Mouse (Mus musculus) regulatory T cell (primary cell): ENCODE measurements at regions not wholly inside any gene's neighbourhood (a gene's known extent, or its start where the extent isn't known, plus 50 kb on each side); places are given as distances from the start of the nearest gene placed in this dataset.

Source experiments
- in situ Hi-C: fragments of 300-600 bp; cut with MboI, MseI; formaldehyde crosslinking; loops from one replicate; pipeline ENCODE4 v1.15.1; 2025; ENCODE audit warnings: high pct_unique_total_duplicates

DNA sequence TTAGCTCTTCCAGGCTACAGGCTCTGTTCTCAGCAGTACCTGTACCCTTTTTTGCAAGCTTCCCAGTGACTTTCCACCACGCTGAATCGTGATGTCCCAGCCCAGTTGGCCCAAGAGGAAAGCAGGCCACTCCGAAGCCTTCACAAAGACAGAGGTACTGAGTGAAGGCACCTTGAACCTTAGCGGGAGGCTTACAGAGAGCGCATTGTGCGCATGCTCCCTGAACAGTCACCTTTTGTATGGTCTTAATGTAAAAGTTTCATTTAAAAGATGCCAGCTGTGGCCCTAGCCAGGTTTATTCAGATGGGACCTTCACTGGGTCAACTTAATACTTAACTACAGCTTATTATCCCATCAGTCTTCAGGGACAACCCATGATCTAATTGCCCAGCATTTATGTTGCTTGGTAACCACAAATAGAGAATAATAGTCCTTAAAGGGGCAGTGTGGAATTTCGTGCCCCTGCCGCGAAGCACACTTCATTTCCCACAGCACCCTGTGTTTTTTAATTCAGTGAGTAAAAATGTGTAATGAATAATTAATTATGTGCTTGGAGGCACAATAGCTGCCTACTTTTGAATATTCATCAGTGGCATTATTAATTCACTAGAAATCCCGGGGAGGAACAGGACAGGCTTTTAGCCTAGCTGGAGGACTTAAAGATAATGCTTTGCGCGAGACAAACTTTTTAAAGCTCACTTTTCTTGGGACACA is 111.3 kb upstream of the Vrk1 start:
- in situ Hi-C loops = no loop called here

DNA sequence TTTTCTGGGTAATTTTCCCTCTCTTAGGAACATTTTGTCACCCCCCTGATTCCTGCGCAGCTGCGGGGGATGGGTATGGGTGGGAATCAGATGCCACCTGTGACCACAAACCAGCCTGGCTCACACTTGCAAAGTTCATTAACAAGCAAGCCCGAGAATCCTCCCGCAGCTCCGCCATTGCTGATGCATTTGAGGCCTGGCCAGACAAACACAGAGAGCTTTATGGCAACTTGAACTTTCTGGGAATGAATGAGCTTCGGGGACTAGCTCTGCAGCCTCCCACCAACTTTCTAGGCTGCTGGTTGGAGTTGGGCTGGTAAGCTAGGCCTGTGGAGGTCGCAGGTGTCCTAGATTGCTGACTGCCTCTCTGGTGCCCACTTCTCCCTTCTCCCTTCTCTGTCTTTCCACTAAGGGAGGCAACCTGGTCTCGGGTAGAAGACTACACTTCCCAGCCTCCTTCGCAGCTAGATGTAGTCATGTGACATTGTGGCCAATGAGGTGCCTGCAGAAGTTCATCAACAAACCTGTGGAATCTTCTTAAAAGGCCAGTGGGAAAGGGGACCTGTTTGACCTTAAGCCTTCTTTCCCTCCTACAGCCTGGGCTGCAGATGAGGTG is 110.6 kb upstream of the Vrk1 start:
- in situ Hi-C loops = no loop called here

DNA sequence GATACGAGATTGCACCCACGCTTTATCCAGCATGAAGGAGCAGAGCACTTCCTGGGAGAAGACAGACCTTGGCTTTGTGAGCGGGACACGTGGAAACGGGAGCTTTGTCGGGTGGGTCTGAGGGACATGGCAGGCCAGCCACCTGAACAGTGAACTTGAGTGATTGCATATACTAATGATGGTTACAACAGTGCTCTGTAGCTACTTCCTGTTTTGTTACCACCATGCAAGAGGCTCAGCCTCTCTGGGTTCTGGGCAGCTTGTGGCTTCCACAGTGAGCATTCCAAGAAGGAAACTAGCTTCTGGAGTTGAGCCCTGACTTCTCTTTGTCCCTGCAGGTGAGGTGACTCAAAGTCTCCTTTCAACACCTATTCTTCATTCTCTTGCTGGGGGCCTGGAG is 109.5 kb upstream of the Vrk1 start:
- in situ Hi-C loops = no loop called here

DNA sequence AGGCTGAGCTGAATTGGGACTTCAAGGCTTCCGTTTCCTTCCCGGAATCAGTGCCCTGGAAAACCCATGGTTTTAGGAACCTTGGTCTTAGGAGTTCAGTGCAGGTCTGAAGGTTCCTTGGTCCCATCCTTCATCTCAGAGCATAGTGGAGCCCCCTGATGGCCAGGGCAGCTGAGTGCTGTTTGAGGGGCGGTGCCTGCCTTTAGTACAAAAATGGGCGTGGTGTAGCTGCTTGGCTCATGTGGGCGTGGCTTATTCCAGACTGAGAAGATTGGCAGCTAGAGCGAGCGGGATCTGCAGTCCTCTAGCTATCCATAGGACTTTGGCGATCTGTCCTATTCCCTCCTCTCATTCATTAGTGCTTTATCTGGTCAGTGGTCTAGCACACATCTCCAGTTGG is 107.0 kb upstream of the Vrk1 start:
- in situ Hi-C loops = no loop called here

DNA sequence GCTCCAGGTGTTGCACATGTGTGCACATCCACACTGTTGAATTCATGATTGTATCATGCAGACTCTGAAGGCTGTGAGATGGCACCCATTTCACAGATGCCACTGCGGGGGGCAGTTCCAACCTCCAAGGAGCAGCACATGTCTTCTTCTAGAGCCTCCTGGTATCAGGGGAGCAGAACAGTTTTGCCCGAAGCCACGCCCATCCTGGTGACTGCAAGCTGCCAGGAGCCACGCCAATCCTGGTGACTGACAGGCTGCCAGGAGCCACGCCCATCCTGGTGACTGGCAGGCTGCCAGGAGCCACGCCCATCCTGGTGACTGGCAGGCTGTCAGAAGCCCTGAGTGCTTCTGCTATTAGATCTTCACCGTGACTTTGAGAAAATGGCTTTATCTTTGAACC is 103.4 kb upstream of the Vrk1 start:
- in situ Hi-C loops = no loop called here

DNA sequence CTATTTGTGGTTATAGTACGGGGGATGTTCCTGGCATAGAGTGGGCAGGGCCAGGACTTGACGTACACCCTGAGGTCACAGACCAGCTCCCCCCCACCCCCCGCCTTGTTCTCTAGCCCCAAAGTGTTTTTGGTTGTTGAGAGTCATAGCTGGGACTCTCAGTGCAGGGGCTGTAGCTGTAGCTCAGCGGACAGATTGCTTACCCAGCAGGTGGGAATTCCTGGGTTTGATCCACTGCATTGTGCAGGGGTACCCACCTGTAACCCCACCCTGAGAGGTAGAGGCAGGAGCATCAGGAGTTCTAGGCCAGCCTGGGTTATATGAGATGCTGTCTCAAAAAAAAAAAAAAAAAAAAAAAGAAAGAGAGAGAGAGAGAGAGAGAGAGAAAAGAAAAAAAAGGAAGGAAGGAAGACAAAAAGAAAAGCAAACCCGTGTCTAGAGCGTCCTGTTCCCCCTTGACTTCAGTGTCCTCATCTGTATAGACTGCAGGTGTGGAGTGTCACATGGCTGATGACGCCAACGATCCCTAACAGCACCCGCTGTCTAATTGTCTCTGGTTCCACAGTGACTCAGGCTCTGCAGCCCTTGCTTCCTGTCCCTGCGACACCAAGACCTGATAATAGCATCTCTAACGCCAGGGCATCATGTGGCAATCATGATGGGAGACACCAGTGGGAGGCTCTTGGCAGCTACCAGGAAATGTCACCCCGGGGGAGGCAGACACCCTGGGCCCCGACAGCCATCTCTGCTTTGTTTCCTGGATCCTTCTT is 102.0 kb upstream of the Vrk1 start:
- in situ Hi-C loops = no loop called here

DNA sequence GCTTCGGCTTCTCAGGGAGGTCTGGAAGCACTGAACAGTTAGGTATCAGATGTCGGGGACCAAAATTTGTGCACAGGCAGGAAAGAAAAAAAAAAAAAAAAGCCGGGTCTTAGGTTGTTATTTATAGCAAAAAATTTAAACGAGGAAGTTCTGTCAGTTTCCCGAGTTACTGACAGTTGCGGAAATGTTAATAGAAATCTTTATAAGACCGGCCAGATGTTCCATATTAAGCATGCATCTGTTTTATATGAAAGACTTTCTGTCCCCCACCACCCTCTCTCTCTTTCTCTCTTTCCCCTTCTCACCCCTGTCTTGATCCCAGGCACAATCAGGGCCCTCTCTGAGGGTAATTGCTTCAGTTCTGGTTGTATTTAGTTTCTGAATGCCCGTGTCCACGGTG is 98.5 kb upstream of the Vrk1 start:
- in situ Hi-C loops = no loop called here

DNA sequence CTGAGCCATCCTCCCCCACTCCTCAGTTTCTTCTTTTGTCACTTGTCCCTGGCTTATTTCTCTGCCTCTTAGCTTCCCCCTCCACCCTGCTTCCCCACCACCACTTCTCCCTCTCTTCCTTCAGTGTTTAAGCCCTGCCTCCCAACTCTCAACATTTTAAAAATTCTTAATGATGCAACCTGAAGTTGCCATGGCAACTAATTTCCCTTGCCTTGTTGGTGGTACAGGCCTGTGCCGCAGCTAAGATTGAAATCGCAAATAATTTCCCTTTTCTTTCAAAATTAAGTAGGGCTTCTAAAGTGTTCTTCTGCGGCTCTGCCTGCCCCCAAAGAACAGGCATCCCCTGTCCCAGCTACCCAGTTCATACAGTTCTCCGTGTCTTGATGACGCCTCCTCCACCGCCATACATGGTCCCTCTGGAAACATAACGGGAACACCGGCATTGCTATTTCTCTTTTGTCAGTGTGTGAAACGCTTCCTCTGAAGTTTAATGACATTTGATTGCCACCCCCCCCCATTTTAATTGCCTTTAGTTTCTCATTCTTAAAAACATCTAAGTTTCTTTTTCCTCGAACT is 92.6 kb upstream of the Vrk1 start:
- in situ Hi-C loops = no loop called here

DNA sequence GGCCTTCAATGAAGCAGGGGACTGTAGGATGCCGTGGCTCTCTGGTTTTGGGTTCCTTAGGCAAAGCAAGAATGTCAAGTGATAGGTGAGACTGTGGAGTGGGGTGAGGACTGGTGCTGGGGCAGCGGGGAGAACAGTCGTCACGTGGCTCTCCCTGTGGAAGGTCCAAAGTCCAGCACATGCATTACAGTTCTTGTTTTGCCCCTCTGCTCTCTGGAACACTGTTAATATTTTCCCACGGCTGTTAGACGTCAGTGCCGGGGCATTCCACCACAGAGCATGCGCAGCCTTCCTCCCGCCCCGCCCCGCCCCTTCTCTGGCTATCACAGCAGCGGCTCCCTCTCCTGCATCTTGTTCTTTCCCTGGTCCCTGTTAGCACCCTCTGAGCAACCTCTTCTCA is 91.3 kb upstream of the Vrk1 start:
- in situ Hi-C loops = no loop called here

DNA sequence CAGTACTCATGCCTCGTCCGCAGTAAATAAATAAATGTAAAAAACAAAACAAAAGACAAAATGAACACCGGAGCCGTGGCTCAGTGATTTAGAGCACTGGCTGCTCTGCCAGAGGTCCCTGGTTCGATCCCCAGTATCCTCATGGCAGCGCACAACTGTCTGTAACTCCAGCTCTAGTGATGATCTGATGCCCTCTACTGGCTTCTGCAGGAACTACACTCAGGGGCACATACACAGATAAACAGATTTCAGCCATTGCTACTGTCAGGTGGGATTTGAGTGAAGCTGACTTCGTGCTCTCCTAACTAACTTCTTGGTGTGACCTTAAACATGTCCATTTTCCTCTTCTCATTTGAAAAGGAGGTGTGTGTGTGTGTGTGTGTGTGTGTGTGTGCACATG is 82.8 kb upstream of the Vrk1 start:
- in situ Hi-C loops = loop anchor here (5.0 kb wide), 1 partner anchor 35 kb away; no protein-coding TSS in a partner anchor

DNA sequence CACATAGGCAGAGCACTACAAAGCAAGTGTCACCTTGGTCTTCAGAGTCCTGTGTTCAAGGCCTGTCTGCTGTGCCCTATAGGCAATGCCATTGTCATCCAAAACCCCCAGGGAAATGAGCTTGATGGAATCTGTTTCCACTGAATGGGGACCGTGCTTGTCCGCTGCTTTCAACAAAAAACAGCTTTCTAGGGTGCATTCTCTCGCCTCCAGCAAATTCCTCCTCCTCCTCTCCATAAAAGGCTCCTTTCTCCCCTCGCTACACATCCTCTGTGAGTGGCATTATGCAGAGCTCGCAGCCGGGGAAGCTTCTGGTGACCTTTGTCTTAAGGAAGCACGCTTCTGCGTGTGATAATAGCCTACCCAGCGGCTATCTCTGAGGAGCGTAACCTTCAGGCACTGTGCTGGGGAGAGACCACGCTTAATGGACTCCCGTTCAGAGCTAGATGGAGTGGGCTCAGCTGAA is 80.5 kb upstream of the Vrk1 start:
- in situ Hi-C loops = loop anchor here (5.0 kb wide), 1 partner anchor 37 kb away; no protein-coding TSS in a partner anchor

DNA sequence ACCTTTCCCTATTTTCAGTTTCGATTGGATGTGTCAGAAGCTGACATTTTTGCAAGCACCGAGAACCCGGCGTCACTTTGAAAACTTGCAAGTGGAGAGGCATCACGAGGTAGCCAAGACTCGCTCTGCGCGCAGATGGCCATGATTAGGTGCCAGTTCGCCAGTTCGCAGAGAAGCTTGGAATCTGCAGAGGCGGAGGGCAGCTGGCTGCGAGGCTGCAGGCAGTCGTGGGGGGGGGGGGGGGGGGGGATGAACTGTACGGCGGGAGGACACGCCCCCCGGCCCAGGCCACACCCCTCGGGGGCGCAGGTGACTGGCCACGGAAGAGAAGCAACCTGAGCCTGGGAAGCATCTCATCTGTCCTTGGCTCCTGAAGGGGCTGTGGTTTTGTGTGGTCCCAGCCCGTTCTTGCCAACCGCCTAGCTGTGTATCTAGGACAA is 74.6 kb upstream of the Vrk1 start:
- in situ Hi-C loops = no loop called here

DNA sequence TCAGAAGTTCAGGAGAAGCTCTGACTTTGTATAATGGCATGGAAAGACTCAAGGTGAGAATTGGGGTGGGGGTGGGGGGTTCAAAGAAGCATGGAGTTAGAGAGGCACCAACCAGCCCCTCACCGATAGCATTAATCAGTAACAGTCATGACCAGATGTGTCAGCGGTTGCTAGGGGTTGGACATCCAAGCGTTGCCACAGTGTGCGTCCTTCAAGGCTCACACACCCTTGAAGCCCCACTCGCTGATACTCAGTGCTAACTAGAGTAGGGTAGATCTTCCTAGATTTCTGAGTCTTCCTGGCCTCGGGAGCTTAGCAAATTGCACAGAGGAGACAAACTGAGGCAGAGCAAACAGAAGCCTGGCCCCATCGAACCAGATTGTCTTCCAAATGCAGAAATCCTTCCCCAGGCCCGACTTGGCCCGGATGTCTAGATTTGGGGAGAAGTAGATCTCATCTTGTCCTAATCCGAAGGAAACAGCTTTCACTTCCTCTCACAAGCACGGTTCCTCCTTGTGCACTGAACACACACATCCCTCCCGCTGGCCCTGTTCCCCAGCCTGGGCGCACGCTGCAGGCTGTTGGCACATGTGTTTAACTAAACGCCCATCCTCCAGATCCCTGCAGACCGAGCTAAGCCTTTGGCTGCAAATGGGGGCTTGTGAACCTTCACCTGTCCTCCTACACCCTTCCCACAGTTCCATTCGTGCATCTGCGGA is 73.1 kb upstream of the Vrk1 start:
- in situ Hi-C loops = no loop called here

DNA sequence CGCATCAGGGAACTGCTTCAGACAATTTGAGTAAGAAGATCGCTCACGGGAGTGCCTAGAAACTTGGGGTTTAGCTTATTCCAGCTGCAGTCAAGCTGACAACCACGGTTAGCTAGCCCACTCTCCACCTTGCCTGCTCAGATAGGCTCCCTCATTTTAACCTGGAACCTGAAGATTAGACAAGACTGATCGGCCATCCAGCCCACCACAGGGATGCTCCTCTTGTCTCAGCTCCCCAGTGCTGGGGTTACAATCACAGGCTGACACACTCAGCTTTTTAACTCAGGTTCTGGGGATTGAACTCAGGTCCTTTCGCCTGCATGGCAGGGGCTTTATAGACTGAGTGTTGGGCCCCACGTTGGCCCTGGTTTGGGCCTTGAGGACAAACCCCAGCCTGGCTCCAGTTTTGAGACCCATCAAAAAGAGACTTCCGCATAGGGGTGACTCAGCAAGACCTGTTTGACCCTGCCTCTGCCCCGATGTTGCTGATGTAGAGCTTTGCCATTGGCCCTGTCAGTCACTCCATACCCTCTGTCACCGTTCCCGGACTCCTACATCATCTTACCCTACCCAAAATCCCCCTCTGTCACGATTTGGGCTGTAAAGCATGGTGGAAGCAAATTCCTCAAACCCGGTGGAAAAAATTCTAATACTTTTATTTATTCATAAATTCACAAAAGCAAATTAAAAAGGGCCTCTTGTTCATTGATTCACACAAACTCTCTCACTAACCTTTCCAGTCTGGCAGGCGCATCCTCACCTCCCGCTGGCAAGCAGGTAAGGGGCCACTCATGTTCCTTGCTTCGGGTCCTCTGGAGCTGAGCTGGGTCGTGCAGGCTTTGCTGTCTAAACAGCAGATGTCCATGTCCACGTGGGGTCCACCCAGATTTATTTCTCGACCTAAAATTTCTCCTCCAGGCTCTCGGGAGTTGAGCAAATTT is 67.6 kb upstream of the Vrk1 start:
- in situ Hi-C loops = no loop called here

DNA sequence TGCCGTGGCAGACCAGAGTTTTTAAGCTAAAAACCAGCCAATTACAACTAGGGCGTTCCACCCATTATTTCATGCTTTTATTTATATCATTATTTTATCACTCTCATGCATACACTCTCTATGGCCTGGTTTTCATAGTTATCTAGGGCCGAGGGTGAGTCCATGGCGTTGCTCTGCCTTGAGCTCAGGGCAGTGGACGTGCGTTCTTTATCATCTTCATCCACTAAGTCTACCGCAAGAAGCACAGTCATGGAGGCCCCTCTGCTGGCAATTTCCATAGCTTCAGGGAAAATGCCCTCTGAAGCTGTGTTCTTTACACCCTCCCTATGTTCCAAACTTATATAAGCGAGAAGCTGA is 67.0 kb upstream of the Vrk1 start:
- in situ Hi-C loops = no loop called here

DNA sequence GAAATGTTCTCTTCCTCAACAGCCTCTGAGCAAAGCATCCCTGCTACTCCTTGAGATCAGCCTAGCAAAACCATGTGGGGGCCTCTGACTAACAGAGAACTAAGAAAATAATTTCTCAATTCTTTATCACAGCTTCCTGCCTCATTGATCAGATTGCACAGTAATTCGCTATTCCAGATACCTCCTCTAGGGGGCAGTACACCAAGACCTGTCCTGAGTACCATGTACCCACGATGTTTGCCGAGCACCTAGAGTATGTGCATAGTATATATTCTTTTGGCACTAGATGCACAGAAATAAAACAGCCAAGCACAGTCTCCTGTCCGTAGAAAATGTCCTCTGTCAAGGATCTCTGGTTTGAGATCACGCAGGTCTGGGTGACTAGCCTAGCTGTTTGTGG is 62.7 kb upstream of the Vrk1 start:
- in situ Hi-C loops = no loop called here

DNA sequence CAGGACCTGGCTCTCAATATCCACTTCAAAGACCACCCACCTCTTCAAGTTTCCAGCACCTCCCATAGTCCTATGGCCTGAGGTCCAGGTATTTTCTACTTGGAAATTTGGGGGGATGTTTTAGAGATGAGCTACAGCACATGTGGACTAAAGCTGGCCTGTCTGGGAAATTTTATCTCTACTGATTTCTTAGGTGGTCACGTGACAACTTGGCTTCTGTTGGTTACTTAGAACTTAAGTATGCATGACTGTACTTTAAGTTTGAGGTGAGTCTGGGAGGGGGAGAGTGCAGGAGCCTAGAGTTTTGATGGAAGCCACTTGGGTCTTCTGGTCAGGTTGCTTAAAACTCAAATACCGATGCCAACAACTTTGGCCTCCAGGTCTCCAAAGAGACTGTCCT is 61.7 kb upstream of the Vrk1 start:
- in situ Hi-C loops = no loop called here

DNA sequence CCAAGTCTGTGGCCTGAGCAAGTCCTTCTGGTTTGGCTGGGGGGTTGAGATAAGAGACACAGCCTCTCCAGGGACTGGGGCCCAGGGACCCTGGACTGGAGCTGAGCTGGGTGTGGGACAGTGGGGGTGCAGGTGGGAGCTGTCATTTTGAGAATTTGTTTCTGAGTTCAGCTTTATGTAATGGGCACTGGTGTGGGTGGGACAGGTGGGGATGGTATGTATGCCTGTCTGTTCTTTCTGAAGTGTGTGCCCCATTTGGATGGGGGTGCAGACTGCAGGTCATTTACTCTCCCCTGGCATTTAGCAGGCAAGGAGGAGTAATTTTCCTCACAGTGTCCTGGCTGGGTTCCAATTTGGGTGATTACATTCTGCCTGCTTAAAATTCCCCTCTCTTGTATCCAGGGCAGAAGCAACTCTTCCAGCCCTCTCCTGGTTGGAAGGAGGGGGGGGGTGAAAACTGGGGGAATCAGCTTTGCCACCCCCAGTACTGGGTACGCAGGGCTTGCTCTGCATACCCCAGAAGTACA is 54.2 kb upstream of the Vrk1 start:
- in situ Hi-C loops = no loop called here

DNA sequence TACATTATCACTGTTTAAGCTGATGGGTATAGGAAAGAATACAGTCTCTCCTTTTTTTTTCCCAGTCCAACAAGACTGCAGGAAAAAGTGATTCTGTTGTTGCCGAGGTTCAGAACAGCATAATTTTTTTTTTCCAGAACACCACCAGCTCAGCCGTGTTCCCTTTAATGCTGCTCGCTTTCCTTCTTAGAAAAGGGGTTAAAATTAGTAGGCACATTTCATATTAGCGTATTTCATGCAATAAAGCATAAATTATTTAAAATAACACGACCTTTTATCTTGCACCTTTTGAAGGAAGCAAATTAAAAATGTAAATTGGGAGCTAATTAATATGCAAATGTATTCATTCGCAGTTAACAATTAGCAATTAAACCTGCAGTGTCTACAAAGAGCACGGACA is 50.3 kb upstream of the Vrk1 start:
- in situ Hi-C loops = loop anchor here (5.0 kb wide), 1 partner anchor 68 kb away; no protein-coding TSS in a partner anchor
